Mouse (Mus musculus) frontal cortex, postnatal 10 days (tissue): ENCODE results near the gene Itih5.
A peak's percentile ranks its signal among the peaks of the same experiment; 100 is the strongest.

Source experiments
- DNase-seq, 2 experiments: peaks; one replicate each; pipeline ENCODE4 v3.0.0; 2022; ENCODE audit warnings: low spot score in 2 of 2, mixed read lengths in 1 of 2

Gene Itih5

DNA sequence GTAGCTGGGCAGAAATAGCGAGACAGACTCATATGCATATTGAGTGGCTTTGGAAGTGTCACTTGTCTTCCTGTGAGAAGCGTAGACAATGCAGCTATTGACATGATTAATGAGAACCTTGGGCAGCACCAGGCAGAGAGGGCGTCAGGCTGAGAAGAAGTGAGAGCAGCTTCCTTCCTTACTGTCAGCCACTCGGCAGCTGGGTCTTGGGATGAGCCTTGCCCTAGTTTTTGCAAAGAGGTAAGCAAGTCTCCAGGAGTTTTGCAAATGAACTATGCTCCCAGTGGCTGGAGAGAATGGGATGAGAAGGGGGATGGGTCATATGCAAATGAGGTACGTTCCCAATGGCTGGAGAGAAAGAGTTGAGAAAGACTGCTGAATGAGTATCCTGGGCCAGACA lies 109.4 kb downstream of the Itih5 start:
- DNase-seq, result no peak

DNA sequence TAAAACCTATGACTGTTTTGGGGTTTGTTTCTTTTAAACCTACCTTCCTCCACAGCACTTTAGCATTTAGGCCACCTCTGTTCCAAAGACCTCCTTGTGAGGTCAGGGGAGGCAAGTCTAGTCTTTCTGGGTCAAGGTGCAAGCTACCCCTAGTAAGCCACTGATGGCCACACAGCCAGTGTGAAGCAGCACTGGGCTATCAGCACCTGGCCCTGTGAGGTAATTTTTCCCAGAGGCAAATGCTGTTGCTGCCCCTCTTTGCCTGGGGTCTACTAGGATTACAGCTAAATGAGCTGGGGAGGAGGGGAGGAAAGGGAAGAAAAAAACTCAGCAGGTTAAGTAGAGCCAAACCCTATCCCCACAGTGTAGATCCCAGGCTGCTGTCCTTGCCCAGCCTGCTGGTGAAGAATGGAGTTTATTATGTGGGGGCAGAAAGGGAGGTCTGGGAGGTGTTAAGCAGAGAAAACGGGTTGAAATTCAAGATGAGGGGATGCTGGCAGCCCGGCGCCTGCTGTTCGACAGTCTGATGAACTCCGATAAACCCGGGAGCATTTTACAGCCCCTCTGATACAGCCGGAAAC lies 110.6 kb downstream of the Itih5 start:
- no peak for DNase-seq

- no peak for DNase-seq
Measured at GRCm38 (mm10) chr2:10265881-10266280, 112.5 kb downstream of the Itih5 start.

DNA sequence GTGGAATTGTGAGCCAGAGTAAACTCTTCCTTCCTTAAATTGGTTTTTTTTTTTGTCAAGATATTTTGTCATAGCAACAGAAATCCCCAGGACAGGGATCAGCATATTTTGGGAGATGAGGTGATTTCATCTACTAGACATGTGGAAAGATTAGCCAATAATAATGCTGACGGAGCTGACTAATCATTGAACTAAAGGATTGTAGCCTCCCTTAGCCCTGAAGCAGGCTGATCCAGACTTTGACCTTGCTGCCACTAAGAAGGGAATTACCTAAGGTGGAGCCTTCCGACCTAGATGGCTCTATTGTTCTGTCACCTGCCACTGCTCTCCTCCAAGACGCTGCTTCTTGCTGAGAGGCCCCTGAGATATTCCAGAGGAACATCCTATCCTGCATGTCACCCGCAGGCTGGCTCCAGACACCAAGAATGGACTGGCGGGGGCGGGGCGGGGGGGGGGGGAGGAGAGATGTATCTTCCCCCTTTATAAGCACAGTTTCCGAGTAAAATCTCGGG lies 119.3 kb downstream of the Itih5 start:
- DNase-seq, result no peak

- no peak for DNase-seq
Measured at GRCm38 (mm10) chr2:10273541-10274050, 120.2 kb downstream of the Itih5 start.

GRCm38 (mm10) chr2:10276194-10276593 lies 122.8 kb downstream of the Itih5 start:
- peak; percentile 49 to 56 for DNase-seq

- no peak for DNase-seq
Measured at GRCm38 (mm10) chr2:10283686-10284085, 130.3 kb downstream of the Itih5 start.

DNA sequence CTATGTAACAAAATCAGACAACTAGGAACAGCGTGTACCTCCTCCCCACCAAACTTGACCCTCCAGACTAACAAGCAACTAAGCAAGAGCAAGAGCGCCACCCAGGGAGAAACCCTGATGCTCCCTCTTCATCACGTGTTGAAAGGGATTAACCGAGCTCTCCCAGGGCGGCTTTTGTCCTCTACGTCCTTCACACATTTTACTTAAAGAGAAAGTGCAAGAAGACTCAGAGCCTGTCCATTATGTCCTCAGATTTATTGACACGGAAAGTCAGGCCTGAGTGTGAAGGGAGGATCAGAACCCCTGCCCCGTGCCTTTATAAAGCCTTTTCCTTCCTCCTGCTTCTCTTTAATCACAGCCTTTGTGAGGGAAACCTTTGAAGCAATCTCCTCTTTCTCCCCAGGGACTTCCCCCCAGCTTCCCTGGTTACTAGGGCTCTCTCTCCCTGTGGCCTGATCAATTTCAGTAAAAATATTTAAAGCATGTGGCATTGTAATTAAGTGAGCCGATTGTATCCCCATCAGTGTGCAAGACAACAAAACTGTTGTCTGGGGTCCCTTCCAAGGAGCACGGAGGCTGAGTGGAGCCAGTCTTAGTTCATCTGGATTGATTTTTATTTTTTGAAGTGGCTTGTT lies 131.4 kb downstream of the Itih5 start:
- no peak for DNase-seq

GRCm38 (mm10) chr2:10285975-10286374 lies 132.6 kb downstream of the Itih5 start:
- no peak for DNase-seq

DNA sequence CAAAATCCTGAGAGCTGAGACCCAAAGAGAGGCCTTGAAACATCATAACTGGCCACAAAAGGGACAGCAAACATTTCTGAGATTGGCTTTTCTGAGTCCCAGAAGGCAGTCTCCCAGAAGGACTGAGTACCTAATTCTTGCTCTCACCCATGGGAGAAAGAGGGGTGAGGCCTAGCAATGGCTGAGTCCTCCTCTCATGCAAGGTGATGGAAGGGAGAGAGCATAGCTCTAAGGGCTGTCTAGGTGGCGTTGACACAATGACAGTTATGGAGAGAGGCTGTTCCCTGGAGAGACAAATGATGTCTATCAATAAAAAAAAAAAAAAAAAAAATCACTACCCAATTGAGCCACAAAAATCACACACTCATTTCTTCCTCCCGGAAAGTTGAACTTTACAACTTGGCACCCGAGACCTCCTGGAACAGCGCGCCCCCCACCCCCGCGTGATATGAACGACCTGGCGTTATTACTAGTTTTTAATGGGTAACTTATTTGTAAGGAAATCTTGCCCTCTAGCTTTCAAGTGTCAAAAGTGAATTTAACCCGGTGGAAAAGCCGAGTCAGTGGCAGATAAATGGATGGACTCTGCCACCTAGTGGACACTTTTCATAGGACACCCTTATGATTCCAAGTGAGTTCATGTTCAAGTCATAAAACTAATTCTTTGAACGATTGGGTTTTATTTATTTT lies 134.9 kb downstream of the Itih5 start:
- peak in 1 of 2 experiments; percentile 69 for DNase-seq

DNA sequence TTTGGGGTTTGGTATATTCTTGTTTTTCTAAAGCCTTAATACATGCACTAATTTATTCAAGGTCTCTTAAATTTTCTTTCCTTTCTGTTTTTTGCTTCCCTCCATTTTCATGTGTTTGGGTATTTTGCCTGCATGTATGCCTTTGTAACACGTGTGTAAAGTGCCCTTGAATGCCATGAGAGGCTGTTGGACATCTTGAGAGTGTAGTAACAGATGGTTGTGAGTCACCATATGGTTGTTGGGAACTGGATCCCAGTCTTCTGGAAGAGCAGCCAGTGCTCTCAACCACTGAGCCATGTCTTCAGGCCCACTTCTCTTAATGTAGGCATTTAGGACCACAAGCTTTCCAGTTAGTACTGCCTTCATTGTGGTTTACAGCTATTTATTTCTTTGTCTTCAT lies 135.5 kb downstream of the Itih5 start:
- DNase-seq, result no peak

DNA sequence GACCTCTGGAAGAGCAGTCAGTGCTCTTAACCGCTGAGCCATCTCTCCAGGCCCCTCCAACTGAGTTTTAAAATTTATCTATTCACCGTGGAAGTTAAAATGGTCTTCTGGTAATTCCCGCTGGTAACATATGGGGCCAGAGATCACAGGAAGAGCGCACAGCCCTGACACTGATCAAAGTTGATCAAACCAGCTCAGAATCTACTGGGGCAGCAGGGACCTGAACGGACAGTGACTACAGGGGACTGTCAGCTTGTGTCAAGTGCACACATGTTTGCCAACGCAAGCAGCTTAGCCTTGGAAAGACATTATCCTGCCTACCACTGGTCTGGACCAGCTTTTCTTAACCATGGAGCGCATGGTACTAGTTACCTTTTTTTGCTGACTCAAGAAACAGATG lies 136.7 kb downstream of the Itih5 start:
- no peak for DNase-seq

DNA sequence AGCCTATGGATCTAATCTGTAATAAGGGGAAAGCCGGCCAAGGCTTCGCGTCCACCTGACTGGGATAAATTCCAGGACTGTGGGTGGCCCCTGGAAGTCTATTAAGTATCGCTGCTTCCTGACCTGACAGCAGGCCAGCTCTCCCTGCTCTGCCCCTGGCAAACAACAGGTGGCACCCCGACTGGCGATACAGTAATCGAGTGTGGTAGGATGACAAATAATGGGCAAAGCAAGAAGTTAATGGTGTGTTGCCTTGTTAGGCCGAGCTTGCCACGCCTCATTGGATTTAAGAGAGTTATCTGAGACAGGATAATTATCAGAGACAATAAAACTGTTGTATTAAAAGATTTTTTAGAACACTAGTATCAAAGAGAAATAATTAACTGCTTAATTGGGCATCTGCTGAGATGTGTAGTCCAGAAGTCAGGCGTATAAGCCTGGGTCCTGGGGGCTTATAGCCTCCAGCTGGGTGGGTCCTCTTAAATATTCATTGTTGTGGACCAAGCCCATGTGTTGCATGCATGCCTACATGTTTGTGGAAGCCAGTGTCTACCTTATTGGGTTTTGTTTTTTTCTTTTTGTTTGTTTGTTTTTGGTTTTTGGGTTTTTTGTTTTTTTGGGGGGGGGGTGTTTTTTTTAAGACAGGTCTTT lies 140.3 kb downstream of the Itih5 start:
- DNase-seq, result no peak

- no peak for DNase-seq
Measured at GRCm38 (mm10) chr2:10295908-10296307, 142.5 kb downstream of the Itih5 start.

GRCm38 (mm10) chr2:10300244-10300643 lies 146.9 kb downstream of the Itih5 start:
- no peak for DNase-seq

GRCm38 (mm10) chr2:10300771-10301170 lies 147.4 kb downstream of the Itih5 start:
- no peak for DNase-seq

GRCm38 (mm10) chr2:10301391-10301790 lies 148.0 kb downstream of the Itih5 start:
- no peak for DNase-seq

- no peak for DNase-seq
Measured at GRCm38 (mm10) chr2:10301997-10302396, 148.6 kb downstream of the Itih5 start.

DNA sequence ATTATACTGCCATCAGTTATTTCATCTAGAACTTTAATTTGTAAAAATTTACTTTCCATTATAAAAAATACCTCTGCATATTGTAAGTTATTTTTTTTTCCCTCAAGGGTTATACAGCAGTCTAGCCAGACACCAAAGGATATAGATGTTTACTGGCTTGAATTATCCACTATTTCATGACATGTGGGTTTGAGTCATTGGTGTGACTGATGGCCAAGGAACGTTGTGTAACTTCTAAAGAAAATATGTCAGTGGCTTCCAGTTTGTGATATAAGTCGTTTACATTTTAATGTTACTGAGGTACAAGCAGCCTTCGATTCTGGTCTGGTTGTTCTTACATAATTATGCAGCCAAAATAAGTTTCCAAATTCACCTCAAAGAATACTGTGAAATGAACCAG lies 151.5 kb downstream of the Itih5 start:
- DNase-seq, result no peak
